Mouse (Mus musculus) thymus, adult 2 months (tissue): ENCODE measurements around the gene Slc39a1. TPM values are rescaled to one million over a fixed set of nuclear protein-coding genes. Genes with fewer than 3 reads are reported as not detected.

ENCODE experiments used
- DNase-seq: peaks from one replicate; pipeline ENCODE4 v3.0.0; 2021
- H3K27ac ChIP-seq: fragments of 200-500 bp; 2 replicates; pipeline ENCODE4 v1.5.1; 2012; ENCODE audit warnings: low read length, control low read depth; ENCODE audit not compliant: control insufficient read depth, insufficient read depth
- H3K27me3 ChIP-seq: fragments of 200-500 bp; 2 replicates; pipeline ENCODE4 v1.6.1; 2012; ENCODE audit warnings: mild to moderate bottlenecking, low read length, moderate library complexity, mixed read lengths; ENCODE audit not compliant: control insufficient read depth, insufficient read depth
- H3K36me3 ChIP-seq: fragments of 200-500 bp; 2 replicates; pipeline ENCODE4 v1.6.1; 2012; ENCODE audit warnings: mild to moderate bottlenecking, low read length, moderate library complexity; ENCODE audit not compliant: control insufficient read depth, insufficient read depth
- H3K4me1 ChIP-seq: fragments of 200-500 bp; replicated peaks from 2 replicates; pipeline ENCODE4 v1.6.1; 2012; ENCODE audit warnings: low read length; ENCODE audit not compliant: control insufficient read depth, insufficient read depth
- H3K4me3 ChIP-seq: fragments of 200-500 bp; 2 replicates; pipeline ENCODE4 v1.5.1; 2012; ENCODE audit warnings: mild to moderate bottlenecking, low read length, control low read depth, moderate library complexity; ENCODE audit not compliant: control insufficient read depth, insufficient read depth
- CTCF ChIP-seq: fragments of 200-500 bp; IDR thresholded peaks from 2 replicates; pipeline ENCODE4 v1.5.1; 2012; ENCODE audit warnings: mild to moderate bottlenecking, control low read depth, low read length, moderate library complexity, borderline replicate concordance; ENCODE audit not compliant: control insufficient read depth, poor library complexity, insufficient read depth; ENCODE audit errors: extremely low read depth
- POLR2A ChIP-seq: fragments of 200-500 bp; IDR thresholded peaks from 2 replicates; pipeline ENCODE4 v1.6.1; 2012; ENCODE audit warnings: mild to moderate bottlenecking, low read length, control low read depth, moderate library complexity; ENCODE audit not compliant: control insufficient read depth, poor library complexity, insufficient read depth; ENCODE audit errors: extremely low read depth
- WGBS: fragments of 180-500 bp; shearing (Covaris S2); methylation state at CpG from one replicate; pipeline ENCODE4 v1.1.7; 2018; 5-methylcytosine and 5-hydroxymethylcytosine counted together
- polyA plus RNA-seq: library from polyadenylated mRNA; depleted of rRNA; stranded (reverse); fragments of >200 nt; gene quantifications from 2 replicates; pipeline ENCODE4 v1.2.3, GENCODE M21; 2012

Gene Slc39a1
- polyA plus RNA-seq, 1 experiment: 68.5 TPM

- Histone ChIP-seq H3K27ac (no peak overlapping the region; the same call in 1 of the 2 replicates), H3K36me3 (peaks cover 24% of the 10 kb centered on the region), H3K27me3 (no peaks in the 10 kb centered on the region), H3K4me3 (peak overlapping the region; percentile 66), H3K4me1 (peaks cover 12% of the 10 kb centered on the region)
- no peak for TF ChIP-seq CTCF
- WGBS: 12% methylated on average over 10 of the region's 10 CpGs
- DNase-seq: no peak
Observed at GRCm38 (mm10) chr3:90264687-90265033, 16.7 kb downstream of the Slc39a1 start.

DNA sequence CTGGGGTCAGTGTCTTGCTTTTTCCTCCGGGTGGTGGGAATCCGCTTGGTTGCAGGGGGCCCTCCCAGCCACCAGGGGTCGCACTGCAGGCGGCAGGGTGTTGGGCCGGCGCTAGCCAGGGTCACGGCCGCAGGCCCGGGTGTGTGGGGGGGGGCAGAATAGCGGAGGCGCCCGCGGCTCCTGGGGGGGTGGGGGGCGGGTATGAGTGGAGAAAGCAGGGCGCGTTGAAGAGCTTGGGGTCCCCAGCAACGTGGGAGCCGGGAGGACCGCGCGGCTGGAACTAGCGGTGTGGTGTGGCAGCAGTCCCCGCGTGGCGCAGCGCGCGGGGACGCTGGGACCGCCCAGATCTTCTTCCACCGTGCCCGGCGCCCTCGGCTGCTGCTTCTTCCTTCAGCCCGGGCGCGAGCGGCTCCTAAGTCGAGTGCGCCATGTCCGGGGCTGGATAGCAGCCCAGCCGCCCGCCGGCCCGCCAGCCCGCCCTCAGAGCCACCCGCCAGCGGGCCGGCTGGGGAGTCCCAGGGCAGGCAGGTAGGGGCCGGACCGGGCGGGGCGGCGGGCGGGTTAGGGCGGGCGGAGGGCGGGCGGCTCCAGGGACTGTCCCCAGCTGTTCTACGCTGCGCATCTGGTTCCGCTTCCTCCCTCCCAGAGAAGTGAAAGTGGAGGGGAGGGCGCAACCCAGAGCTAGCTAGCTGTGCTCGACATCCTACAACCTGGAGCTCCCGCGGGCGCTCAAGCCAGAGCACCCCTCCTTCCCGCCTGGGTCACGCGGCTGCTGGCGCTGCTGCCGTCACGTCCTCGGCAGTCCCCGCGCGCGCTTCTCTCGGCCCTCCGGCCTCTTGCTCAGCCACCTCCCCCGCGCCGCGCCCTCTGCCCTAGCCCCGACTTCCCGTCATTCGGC is 17.3 kb downstream of the Slc39a1 start, which contains the start of gene Dennd4b:
Dennd4b (plus strand) TSS at position 152 of the 898 bp plus-strand sequence.
- H3K4me3 ChIP-seq: peak within 1 kb of the TSS; percentile 66
- H3K27me3 ChIP-seq: no peaks in the 10 kb centered on the region
- H3K4me1 ChIP-seq: peaks cover 12% of the 10 kb centered on the region
- H3K36me3 ChIP-seq: peaks cover 20% of the 10 kb centered on the region
- DNase-seq: peak; percentile 92
- peak; percentile 96 for TF ChIP-seq CTCF
- peak; percentile 50; the same call in 1 of the 2 replicates for TF ChIP-seq POLR2A
- under 1% methylated on average over 82 of the region's 87 CpGs for WGBS
- H3K27ac ChIP-seq: peak within 1 kb of the TSS; percentile 93

- DNase-seq: peak; percentile 62
- H3K36me3 ChIP-seq: peaks cover 20% of the 10 kb centered on the region
Observed at GRCm38 (mm10) chr3:90265932-90266741, 18.2 kb downstream of the Slc39a1 start.

GRCm38 (mm10) chr3:90266901-90267775 is 19.2 kb downstream of the Slc39a1 start:
- Histone ChIP-seq H3K4me1 (peaks cover 12% of the 10 kb centered on the region), H3K27me3 (no peaks in the 10 kb centered on the region), H3K36me3 (peaks cover 21% of the 10 kb centered on the region), H3K27ac (no peak overlapping the region; the same call in 1 of the 2 replicates), H3K4me3 (peak overlapping the region; percentile 6; the same call in 1 of the 2 replicates)
- 54% methylated on average over 20 of the region's 20 CpGs for WGBS
- TF ChIP-seq CTCF: no peak
- TF ChIP-seq POLR2A: no peak
- peak; percentile 40 for DNase-seq

More at GRCm38 (mm10) chr3:90265932-90266741, 18.2 kb downstream of the Slc39a1 start:
- peak overlapping the region; percentile 93 for H3K27ac ChIP-seq
- no peaks in the 10 kb centered on the region for H3K27me3 ChIP-seq
- WGBS: 2% methylated on average over 15 of the region's 16 CpGs
- H3K4me3 ChIP-seq: peak overlapping the region; percentile 66
- TF ChIP-seq CTCF: no peak
- no peak for TF ChIP-seq POLR2A
- H3K4me1 ChIP-seq: peaks cover 12% of the 10 kb centered on the region

- TF ChIP-seq POLR2A: no peak
- no peak for TF ChIP-seq CTCF
- Histone ChIP-seq H3K4me1 (peaks cover 12% of the 10 kb centered on the region), H3K27me3 (no peaks in the 10 kb centered on the region), H3K36me3 (peaks cover 31% of the 10 kb centered on the region), H3K27ac (no peak overlapping the region), H3K4me3 (no peak overlapping the region)
- no peak for DNase-seq
- WGBS: 99% methylated on average over 11 of the region's 11 CpGs
Observed at GRCm38 (mm10) chr3:90268190-90268589, 20.2 kb downstream of the Slc39a1 start.
